Mouse (Mus musculus) c-Kit-positive CD71-positive TER-119-negative erythroid progenitor cells, embryonic 14.5 days (primary cell): ENCODE results near the gene AA792892.
"Not testable (repeated sequence)": the region's sequence is repeated elsewhere in the genome, so short reads cannot be mapped to it uniquely, and the experiment has no call there.

ENCODE experiments used
- DNase-seq: peaks from one replicate; pipeline ENCODE4 v3.0.0-alpha.2; 2013; ENCODE audit warnings: low read depth

Gene AA792892

DNA sequence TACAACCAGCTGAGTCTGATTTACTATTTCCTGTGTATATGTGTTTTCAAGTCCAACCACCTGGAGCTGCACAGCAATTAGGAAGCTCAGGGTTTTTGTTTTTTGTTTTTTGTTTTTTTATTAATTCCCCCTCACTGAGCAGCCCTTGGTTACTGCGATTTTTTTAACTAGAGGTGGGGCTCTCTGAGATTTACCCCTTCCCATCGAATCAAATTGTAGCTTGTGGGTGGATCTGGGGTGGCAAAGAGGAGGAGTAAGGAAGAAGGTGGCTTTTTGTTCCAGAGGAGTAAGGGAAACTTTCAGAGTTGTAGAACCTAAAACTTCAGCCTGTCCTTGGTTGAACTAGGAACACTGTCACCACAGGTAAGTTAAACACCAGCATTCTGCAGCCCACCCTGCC is at the start of gene AA792892:
Gene AA792892, plus strand, starts transcription at position 301 of the 400 bp plus-strand sequence.
- DNase-seq: not testable (repeated sequence)

DNA sequence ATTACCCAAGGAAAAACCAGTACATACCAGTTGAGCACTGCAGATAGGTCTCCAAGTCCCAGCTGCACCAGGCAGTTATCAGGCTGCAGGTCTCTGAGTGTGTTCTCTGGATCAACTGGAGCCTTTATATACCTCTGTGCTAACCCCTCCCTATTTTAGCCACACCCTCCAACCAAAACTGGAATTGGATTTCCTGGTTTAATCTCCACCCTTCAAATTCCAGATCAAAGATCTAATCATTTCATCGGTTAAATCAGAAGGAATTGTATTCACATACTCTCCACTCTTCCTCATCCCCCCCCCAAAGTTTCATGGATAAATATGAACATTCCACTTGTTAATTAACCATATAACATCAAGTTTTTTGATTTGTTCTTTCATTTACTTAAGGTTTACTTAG is 32.9 kb upstream of the AA792892 start, which contains the start of gene A430089I19Rik:
Gene A430089I19Rik, minus strand, starts transcription at position 101 of the 400 bp plus-strand sequence.
- DNase-seq: not testable (repeated sequence)

GRCm38 (mm10) chr5:94314135-94314534 is 25.4 kb upstream of the AA792892 start, which contains the start of gene Gm6502:
Gene Gm6502, plus strand, starts transcription at chr5:94314435.
- not testable (repeated sequence) for DNase-seq
